Mouse (Mus musculus) E14TG2a.4 (cell line): Measurements from ENCODE around the gene Pih1d1.

Experiments used
- CTCF ChIP-seq: conservative IDR thresholded peaks from 2 replicates; pipeline ENCODE4 v1.5.1; 2014; ENCODE audit warnings: low read length
- NANOG ChIP-seq: IDR thresholded peaks from 2 replicates; pipeline ENCODE4 v1.6.1; 2014; ENCODE audit warnings: borderline replicate concordance, low read length, mixed read lengths
- POU5F1 ChIP-seq: IDR thresholded peaks from 2 replicates; pipeline ENCODE4 v1.6.1; 2014; ENCODE audit warnings: low read length, borderline replicate concordance

- TF ChIP-seq CTCF: no peak
- TF ChIP-seq NANOG: no peak
- no peak for TF ChIP-seq POU5F1
These were observed 22.3 kb upstream of the Pih1d1 start for GRCm38 (mm10) chr7:45131850-45132249.
